Mouse (Mus musculus): ENCODE results near the gene Atf3.

Gene Atf3

DNA sequence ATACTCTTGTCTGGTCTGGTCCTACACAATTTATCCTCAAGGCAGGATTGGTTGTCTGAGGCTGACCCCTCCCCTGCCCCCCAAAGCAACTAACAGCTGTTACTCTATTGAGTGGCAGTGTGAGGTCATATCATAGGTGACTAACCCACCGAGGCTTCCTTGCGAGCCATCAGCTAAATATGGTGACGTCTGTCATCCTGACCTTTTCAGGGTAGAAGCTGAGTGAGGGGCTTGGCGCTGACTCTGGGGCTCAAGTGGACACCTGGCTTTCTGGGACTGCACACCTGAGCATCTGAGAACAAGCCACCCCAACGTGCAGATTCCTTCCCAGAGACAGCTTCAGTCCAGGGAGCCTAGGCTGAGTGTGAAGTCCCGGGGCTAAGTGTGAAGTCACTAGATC is at the start of gene Atf3:
Gene Atf3 (minus strand): TSS at position 101 of the 400 bp plus-strand sequence.
- no peak for DNase-seq (ENCODE audit: low spot score in 2 of 2)

DNA sequence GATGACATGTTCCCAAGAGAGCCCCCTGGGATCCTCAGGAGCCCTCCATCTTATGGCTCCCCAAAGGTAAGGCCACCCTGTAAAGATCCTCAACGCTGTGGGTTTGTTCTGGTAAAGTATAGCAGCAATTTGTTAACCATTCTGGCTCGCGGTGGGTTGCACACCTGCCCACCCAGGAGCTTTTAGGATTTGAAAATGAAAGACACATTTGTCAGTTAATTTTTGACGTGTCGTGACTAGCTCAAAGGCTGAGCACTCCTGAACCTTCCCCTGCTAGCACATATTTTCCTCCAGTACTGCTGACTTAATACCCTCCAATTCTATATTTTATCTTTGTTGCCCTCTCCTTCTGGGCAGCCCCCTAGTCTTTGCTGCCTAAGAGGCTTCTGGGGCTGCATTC is 49.3 kb upstream of the Atf3 start:
- DNase-seq (ENCODE audit: low spot score in 2 of 2), result no peak

- no peak for DNase-seq (ENCODE audit: low spot score in 2 of 2)
Measured at GRCm38 (mm10) chr1:191263471-191263870, 45.6 kb upstream of the Atf3 start.

GRCm38 (mm10) chr1:191261861-191262260 is 44.0 kb upstream of the Atf3 start:
- DNase-seq (ENCODE audit: low spot score in 2 of 2), result no peak

DNA sequence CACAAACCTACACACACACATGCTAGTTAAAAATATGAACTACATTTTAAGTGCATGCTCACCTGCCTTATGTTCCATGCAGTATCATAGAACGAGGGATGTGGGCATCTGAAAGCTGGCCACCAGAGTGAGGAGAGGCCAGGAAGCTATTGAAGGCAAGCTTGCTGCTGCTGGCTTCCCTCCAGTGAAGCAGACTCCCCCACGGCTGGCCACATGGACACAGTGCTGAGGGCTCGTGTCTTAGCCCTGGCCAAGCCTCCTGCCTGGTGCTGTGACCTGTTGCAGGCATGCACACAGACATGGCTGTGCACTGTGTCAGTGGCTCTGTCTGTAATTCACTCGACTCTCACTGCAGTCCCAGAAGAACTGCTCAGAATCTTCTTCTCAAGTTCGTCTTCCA is 41.8 kb upstream of the Atf3 start:
- DNase-seq (ENCODE audit: low spot score in 2 of 2), result no peak

- DNase-seq (ENCODE audit: low spot score in 2 of 2), result no peak
Measured at GRCm38 (mm10) chr1:191259121-191259520, 41.3 kb upstream of the Atf3 start.

- no peak for DNase-seq (ENCODE audit: low spot score in 2 of 2)
Measured at GRCm38 (mm10) chr1:191258521-191258920, 40.7 kb upstream of the Atf3 start.

GRCm38 (mm10) chr1:191257981-191258380 is 40.1 kb upstream of the Atf3 start:
- no peak for DNase-seq (ENCODE audit: low spot score in 2 of 2)

- no peak for DNase-seq (ENCODE audit: low spot score in 2 of 2)
Measured at GRCm38 (mm10) chr1:191257351-191257771, 39.5 kb upstream of the Atf3 start.

GRCm38 (mm10) chr1:191256566-191257350 is 38.9 kb upstream of the Atf3 start:
- DNase-seq (ENCODE audit: low spot score in 2 of 2), result no peak

DNA sequence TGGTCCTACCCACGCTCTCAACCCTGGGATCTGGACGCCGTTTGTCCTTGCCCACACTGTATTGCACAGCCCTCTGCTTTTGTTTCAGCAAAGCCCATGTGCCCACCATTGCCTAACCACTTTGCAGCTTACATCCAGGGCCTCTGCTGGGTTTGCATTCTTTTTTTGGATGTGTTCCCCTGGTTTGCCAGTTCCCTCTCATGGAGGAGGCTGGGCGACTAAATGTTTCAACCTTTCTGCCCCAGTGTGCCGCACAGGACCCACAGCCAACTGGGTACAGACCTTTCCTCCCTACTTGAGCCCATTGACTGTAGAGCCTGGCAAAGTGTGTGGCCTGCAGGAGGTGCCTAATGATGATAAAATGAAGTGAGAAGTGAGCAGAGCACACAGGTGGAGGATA is 38.3 kb upstream of the Atf3 start:
- no peak for DNase-seq (ENCODE audit: low spot score in 2 of 2)

GRCm38 (mm10) chr1:191254448-191254847 is 36.6 kb upstream of the Atf3 start:
- no peak for DNase-seq (ENCODE audit: low spot score in 2 of 2)

DNA sequence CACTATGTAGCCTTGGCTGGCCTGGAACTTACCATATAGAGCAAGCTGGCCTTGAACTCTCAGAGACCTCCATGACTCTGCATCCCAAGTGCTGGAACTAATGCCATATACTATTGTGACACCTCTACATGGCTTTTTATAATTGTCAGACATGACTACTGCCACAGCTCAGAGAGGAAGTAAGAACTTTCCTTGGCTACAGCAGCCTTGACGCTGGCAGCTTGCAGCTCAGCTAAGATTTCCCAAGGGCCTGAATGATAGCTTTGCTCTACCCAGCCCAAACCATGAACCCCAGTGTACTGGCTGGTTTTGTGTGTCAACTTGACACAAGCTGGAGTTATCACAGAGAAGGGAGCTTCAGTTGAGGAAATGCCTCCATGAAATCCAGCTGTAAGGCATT is 35.8 kb upstream of the Atf3 start:
- DNase-seq (ENCODE audit: low spot score in 2 of 2), result no peak

GRCm38 (mm10) chr1:191249975-191250374 is 32.1 kb upstream of the Atf3 start:
- DNase-seq (ENCODE audit: low spot score in 2 of 2), result no peak

GRCm38 (mm10) chr1:191248423-191248822 is 30.6 kb upstream of the Atf3 start:
- no peak for DNase-seq (ENCODE audit: low spot score in 2 of 2)

- DNase-seq (ENCODE audit: low spot score in 2 of 2), result no peak
Measured at GRCm38 (mm10) chr1:191247561-191247960, 29.7 kb upstream of the Atf3 start.

DNA sequence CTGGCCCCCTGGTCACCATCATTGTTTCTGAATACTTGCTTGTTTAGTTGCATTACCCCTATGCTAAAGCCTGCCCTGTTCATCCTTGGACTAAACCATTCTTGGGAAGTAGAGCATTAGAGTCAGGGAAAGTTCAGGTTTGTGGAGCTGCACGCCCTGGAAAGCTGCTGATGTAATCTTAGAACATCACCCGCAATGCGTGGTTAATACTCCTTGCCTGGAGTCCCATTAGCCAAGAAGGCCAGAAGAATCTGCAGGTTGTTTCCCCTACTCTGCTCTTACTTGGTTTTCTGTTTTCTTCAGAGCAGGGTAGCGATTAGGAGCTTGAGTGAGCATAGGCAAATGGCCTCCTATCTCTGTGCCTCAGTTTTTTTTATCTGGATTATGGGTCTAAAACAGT is 26.0 kb upstream of the Atf3 start:
- DNase-seq (ENCODE audit: low spot score in 2 of 2), result no peak

- no peak for DNase-seq (ENCODE audit: low spot score in 2 of 2)
Measured at GRCm38 (mm10) chr1:191242065-191242698, 24.3 kb upstream of the Atf3 start.

DNA sequence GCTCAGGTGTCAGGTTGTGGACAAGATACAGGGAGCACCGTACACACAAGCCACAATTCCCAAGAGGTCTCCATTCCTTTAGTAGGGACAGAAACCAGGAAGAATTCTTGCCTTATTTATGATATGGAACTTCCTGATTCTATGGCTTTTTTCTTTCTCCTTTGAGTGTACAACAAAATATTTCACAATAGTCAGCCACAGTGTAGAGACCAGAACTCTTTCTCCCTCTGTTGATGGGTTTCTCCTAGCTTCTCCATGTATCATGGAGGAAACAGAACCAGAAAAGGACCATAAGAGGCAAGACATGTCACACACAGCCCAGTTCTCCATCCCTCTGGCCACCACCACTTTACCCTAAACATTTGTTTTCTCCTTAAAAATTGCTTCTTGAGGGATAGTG is 23.7 kb upstream of the Atf3 start:
- DNase-seq (ENCODE audit: low spot score in 2 of 2), result no peak

- DNase-seq (ENCODE audit: low spot score in 2 of 2), result no peak
Measured at GRCm38 (mm10) chr1:191239602-191240001, 21.8 kb upstream of the Atf3 start.

DNA sequence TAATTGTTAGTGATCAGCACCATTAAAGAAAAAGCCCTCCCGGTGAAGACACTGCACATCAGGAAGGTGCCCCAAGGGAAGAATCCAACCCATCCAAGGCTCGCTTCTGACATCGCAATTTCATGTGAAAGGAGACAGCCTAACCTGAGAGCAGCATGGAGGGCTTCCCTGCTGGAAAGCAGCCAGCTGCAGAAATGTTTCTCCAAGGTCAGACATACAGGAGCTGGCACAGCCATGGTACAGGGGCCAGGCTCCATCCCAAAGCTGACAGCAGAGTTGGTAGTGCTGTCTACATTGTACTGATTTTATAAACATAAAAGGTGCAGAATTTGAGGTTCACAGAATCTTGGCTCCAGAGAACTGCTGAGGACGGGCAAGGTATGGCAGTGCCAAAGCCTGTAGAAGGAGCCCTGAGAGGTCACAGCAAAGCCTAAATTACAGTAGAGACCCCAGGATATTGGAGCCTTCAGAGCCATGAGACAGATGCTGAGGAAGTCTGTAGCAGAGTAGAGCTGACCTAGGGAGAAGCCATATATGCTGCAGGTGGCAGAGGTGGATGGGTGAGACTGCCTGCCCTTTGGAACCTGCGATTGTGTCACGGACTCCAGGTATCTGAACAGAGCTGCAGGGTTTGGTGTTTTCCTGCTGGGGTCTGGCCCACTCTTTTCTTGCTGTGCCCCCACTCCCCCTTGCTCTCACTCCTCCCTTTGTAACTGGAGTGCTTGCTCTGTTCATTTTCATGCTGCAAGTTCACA is 18.1 kb upstream of the Atf3 start:
- DNase-seq (ENCODE audit: low spot score in 2 of 2), result no peak

DNA sequence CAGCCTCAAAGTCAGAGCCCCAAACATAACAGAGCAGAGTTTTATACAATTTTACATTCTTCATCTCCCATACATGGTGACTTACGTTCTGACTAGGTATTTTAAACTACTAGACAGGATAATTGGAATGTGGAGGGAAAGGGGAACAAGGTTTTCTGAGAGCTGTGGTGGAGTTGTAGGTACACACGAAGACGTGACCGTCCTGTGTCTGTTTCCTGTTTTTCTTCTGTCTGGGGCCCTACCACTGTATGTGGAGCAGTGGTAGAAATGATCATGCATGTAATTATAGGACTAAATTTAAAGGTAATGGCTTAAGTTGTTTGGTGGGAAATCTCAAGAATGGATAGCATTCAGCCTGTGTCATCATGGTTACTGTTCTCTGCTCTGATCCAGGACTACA is 17.0 kb upstream of the Atf3 start:
- DNase-seq (ENCODE audit: low spot score in 2 of 2), result no peak

Measured in frontal cortex, postnatal 14 days (tissue).